Mouse (Mus musculus): Measurements from ENCODE around the gene Myh11. TPM values are rescaled to one million over a fixed set of nuclear protein-coding genes. Genes with fewer than 3 reads are reported as not detected.
A peak's percentile ranks its signal among the peaks of the same experiment; 100 is the strongest.

Gene Myh11
- polyA plus RNA-seq, 1 experiment from 2014 or later: 0.27 TPM

DNA sequence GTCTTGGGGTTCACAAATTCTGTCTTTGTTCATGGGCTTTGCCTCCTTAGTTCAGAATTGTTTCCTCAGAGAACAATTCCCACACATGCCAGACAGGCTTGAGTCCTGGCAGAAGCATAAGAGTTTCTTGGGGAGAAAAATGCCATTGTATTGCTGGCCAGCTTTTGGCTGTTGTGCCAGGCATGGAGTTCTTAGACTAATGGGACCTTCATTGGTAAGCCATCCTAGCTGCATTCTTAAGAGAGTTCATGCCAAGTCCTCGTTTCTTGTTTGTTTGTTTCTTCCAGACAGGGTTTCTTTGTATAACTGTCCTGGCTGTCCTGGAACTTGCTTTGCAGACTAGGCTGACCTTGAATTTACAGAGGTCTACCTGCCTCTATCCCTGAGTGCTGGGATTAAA, 107.3 kb downstream of the Myh11 start:
- Histone ChIP-seq H3K36me3 (peaks cover 80% of the 10 kb centered on the region), H3K4me1 (no peaks in the 10 kb centered on the region), H3K9me3 (no peaks in the 10 kb centered on the region), H3K27ac (no peak overlapping the region), H3K4me2 (replicated peaks) (no peak overlapping the region), H3K9ac (no peak overlapping the region), H3K4me3 (no peak overlapping the region), H3K27me3 (replicated peaks) (no peaks in the 10 kb centered on the region)
- ATAC-seq (ENCODE audit: low FRiP score, low read depth): no peak
- WGBS: 77% methylated on average over 1 of the region's 1 CpGs

DNA sequence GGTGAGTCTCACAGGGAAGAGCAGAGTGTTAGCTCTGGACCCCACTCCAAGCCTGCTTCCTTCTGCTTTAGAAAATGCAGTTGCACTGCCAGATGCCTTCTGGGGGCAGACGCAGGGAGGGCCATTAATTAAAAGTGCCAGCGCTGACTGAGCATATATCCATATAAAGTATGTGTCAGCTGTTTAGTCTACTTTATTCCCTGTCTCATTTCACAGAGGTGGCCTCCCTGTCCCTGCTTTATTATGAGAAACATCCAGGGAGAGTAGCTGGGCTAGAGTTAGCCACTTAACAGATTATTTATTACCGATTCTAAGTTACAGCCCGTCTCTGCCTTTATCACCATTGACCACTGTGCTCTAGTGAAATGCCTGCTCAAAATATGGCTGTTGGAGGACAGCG, 108.8 kb downstream of the Myh11 start:
- WGBS: 79% methylated on average over 5 of the region's 5 CpGs
- Histone ChIP-seq H3K4me3 (no peak overlapping the region), H3K27me3 (replicated peaks) (no peaks in the 10 kb centered on the region), H3K27ac (no peak overlapping the region), H3K9ac (no peak overlapping the region), H3K9me3 (no peaks in the 10 kb centered on the region), H3K36me3 (peaks cover 78% of the 10 kb centered on the region), H3K4me1 (no peaks in the 10 kb centered on the region), H3K4me2 (replicated peaks) (no peak overlapping the region)
- no peak for ATAC-seq (ENCODE audit: low FRiP score, low read depth)

DNA sequence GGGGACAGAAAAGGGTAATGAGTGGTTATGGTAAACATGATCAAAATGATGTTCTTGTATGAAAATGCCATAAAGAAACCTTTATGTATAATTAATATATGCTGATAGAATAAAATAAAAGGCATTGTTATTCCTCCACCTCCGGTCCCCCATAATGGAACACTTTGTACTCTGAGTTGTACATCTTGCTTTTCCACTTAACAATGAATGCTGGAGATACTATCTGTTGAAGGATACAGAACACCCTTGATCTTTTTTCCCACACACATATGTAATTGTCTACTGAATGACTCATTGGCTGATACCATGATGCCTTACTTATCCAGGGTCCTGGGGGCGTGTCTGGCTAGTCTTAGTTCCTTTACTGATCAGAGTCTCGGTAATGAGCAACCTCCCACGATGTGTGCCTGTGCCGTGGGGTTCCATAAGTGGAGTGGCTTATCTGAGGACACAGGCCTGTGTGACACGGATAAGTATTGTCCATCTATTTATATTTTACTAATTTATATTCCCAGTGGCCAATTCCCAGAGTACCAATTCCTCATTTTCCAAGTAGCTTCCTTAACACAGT, 110.9 kb downstream of the Myh11 start:
- Histone ChIP-seq H3K4me3 (no peak overlapping the region), H3K27ac (no peak overlapping the region), H3K4me2 (replicated peaks) (no peak overlapping the region), H3K9ac (no peak overlapping the region), H3K9me3 (no peaks in the 10 kb centered on the region), H3K4me1 (no peaks in the 10 kb centered on the region), H3K36me3 (peaks cover 78% of the 10 kb centered on the region), H3K27me3 (replicated peaks) (no peaks in the 10 kb centered on the region)
- 89% methylated on average over 6 of the region's 6 CpGs for WGBS
- ATAC-seq (ENCODE audit: low FRiP score, low read depth): no peak

DNA sequence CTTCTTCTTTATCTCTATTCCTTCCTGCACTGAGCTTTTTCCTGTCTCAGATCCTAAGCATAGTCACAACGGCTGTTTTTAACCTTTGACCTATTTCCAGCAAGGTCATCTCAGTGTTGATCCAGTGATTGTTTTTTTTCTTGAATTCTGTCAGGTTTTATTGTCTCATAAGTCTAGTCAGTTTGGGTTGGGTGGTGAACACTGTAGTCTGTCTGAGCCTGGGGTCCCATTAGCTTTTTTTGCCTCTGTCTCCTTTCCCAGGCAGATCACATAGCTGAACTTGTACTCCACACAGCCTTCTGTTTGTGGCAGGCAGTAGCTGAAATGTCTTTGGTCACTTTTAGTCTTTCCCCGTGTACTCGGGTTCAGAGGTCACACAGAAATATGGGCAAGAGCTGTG, 113.1 kb downstream of the Myh11 start:
- Histone ChIP-seq H3K27ac (no peak overlapping the region), H3K4me3 (no peak overlapping the region), H3K9ac (no peak overlapping the region), H3K36me3 (peaks cover 78% of the 10 kb centered on the region), H3K9me3 (no peaks in the 10 kb centered on the region), H3K4me2 (replicated peaks) (no peak overlapping the region), H3K27me3 (replicated peaks) (no peaks in the 10 kb centered on the region), H3K4me1 (no peaks in the 10 kb centered on the region)
- no peak for ATAC-seq (ENCODE audit: low FRiP score, low read depth)
- WGBS: 74% methylated on average over 3 of the region's 3 CpGs

DNA sequence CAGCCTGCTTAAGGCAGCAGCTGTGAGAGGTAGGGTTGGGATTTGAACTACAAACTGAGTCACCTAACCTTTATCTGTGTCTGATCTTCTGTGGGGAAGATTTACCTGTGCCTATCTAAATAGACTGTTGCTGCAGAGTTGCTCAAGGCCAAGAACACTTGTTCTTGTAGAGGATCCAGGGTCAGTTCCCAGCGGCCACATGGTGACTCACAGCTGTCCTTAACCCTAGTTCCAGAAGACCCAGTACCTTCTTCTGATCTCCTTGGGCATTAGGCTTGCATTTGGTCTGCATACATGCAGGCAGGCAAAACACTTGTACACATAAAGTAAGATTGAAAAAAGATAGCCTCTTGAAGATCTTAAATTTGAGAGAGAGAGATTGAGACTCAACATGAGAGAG, 121.5 kb downstream of the Myh11 start:
- Histone ChIP-seq H3K36me3 (peaks cover 54% of the 10 kb centered on the region), H3K4me1 (peaks cover 8% of the 10 kb centered on the region; the same call in 1 of the 2 replicates), H3K27me3 (replicated peaks) (no peaks in the 10 kb centered on the region), H3K4me3 (no peak overlapping the region), H3K27ac (no peak overlapping the region), H3K9ac (no peak overlapping the region), H3K4me2 (replicated peaks) (no peak overlapping the region), H3K9me3 (no peaks in the 10 kb centered on the region)
- WGBS: 92% methylated on average over 1 of the region's 1 CpGs
- no peak for ATAC-seq (ENCODE audit: low FRiP score, low read depth)

DNA sequence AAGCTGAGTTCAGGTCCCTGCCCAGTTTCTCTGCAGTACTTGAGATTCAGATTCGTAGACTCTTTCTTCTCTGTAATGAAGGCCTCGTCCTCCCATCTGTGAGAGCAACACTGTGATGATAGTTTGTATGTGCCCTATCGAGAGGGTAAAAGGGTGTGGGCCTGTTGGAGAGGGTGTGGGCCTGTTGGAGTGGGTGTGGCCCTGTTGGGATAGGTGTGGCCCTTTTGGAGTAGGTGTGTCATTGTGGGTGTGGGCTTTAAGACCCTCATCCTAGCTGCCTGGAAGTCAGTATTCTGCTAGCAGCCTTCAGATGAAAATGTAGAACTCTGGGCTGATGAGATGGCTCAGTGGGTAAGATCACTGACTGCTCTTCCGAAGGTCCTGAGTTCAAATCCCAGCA, 124.7 kb downstream of the Myh11 start:
- Histone ChIP-seq H3K9me3 (no peaks in the 10 kb centered on the region), H3K36me3 (peaks cover 29% of the 10 kb centered on the region), H3K4me1 (peaks cover 14% of the 10 kb centered on the region; the same call in 1 of the 2 replicates), H3K27me3 (replicated peaks) (no peaks in the 10 kb centered on the region), H3K27ac (no peak overlapping the region), H3K4me2 (replicated peaks) (no peak overlapping the region), H3K4me3 (no peak overlapping the region), H3K9ac (no peak overlapping the region)
- 93% methylated on average over 4 of the region's 4 CpGs for WGBS
- ATAC-seq (ENCODE audit: low FRiP score, low read depth): no peak

DNA sequence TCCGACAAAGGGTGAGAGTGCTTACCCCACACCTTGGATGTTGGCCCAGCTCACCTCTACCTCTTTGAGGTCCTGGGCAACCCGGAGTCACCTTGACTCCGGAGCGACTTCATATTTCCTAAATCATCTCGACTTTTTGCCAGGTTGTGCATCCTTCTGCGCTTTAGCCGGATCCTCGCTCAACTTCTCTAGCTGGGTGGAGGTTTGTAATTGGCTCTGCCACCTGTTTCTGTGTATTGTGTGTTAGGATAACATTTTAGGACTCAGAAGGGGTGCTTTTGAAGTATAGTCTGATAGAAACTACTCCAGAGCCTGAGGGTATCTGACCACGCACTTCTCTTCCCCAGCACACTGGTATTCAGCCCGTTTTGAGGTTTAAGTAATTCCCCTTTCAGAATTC, 127.4 kb downstream of the Myh11 start:
- Histone ChIP-seq H3K27me3 (replicated peaks) (no peaks in the 10 kb centered on the region), H3K4me3 (peak overlapping the region; percentile 69), H3K4me1 (peaks cover 14% of the 10 kb centered on the region; the same call in 1 of the 2 replicates), H3K27ac (no peak overlapping the region), H3K36me3 (peaks cover 5% of the 10 kb centered on the region; the same call in 1 of the 2 replicates), H3K9me3 (no peaks in the 10 kb centered on the region), H3K9ac (peak overlapping the region; percentile 74), H3K4me2 (replicated peaks) (peak overlapping the region; percentile 79)
- no peak for ATAC-seq (ENCODE audit: low FRiP score, low read depth)
- WGBS: 2% methylated on average over 10 of the region's 10 CpGs

DNA sequence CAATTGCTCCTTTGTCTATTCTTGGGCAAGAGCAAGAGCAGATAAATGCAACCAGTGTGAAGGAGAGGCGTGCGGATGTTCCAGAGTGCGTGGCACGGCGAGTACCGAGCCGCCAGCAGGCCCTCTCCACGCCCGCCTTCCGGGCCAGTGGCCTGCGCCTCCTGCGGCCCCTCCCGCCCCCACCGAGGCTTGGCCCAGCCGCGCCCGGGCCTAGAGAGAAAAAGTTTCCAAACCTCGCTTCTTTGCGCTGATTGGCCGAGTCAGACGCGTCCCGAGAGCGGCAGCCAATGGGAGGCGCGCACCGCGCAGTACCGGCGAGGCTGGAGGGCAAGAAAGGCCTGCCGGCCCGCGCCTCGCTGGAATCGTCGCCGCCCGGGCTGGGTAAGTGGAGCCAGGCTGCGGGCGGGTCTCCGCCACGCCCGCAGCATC, 128.2 kb downstream of the Myh11 start, which contains the start of the genes Nde1 and Marf1:
TSS of gene Nde1 (plus strand) at position 288 of the 429 bp plus-strand sequence.
TSS of gene Marf1 (minus strand) at position 364 of the 429 bp plus-strand sequence.
- Histone ChIP-seq H3K4me1 (peaks cover 20% of the 10 kb centered on the region), H3K27me3 (replicated peaks) (no peaks in the 10 kb centered on the region), H3K27ac (no peak within 1 kb of the TSS), H3K4me3 (peak within 1 kb of the TSS; percentile 69), H3K9ac (peak within 1 kb of the TSS; percentile 74), H3K36me3 (no peaks in the 10 kb centered on the region), H3K9me3 (no peaks in the 10 kb centered on the region), H3K4me2 (replicated peaks) (peak within 1 kb of the TSS; percentile 79)
- under 1% methylated on average over 42 of the region's 43 CpGs for WGBS
- ATAC-seq (ENCODE audit: low FRiP score, low read depth): peak; percentile 80

DNA sequence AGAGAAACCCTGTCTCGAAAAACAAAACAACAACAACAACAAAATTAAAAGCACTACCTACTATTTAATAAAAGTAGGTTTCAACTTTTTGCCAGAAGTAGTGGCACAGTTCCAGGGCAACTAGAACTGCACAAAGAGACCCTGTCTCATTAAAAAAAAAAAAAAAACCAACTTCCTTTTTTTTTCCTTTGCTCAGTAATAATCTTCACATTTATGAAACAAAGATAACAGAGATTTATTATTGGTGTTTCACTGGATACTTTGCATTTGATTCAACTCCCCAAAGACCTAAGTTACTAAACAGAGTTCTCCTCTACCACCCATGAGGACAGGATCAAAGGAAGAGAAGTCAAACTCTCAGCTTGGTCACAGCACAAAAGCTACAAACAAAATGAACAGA, 130.2 kb downstream of the Myh11 start:
- H3K9me3 ChIP-seq: no peaks in the 10 kb centered on the region
- H3K4me2 ChIP-seq (replicated peaks): no peak overlapping the region
- no peak overlapping the region for H3K27ac ChIP-seq
- H3K4me3 ChIP-seq: no peak overlapping the region
- 82% methylated on average over 1 of the region's 1 CpGs for WGBS
- no peak overlapping the region for H3K9ac ChIP-seq
- no peaks in the 10 kb centered on the region for H3K36me3 ChIP-seq
- ATAC-seq (ENCODE audit: low FRiP score, low read depth): no peak
- H3K4me1 ChIP-seq: peaks cover 24% of the 10 kb centered on the region
- no peaks in the 10 kb centered on the region for H3K27me3 ChIP-seq (replicated peaks)

DNA sequence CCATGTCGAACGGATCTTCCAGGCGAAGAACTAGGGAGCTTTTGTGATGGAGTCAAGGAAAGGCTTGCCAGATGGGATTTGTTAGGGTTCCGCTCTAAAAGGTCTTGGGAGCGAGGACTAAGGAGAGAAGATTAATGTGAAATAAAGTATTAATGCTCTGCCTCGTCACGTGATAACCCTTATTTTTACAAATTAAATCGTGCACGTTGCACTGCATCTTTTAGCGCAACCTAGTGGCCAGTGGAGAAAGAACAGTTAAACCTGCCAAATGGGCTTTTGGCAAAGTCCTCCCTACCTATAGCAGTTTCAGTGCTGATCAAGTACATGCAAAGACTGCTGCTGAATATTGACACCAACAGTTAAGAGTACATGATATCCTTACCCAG, 131.4 kb downstream of the Myh11 start:
- Histone ChIP-seq H3K4me2 (replicated peaks) (peak overlapping the region; percentile 64), H3K36me3 (no peaks in the 10 kb centered on the region), H3K4me1 (peaks cover 17% of the 10 kb centered on the region), H3K9me3 (no peaks in the 10 kb centered on the region), H3K27me3 (replicated peaks) (no peaks in the 10 kb centered on the region), H3K9ac (peak overlapping the region; percentile 68), H3K27ac (peak overlapping the region; percentile 92), H3K4me3 (peak overlapping the region; percentile 64)
- ATAC-seq (ENCODE audit: low FRiP score, low read depth): peak; percentile 22
- WGBS: under 1% methylated on average over 10 of the region's 10 CpGs

DNA sequence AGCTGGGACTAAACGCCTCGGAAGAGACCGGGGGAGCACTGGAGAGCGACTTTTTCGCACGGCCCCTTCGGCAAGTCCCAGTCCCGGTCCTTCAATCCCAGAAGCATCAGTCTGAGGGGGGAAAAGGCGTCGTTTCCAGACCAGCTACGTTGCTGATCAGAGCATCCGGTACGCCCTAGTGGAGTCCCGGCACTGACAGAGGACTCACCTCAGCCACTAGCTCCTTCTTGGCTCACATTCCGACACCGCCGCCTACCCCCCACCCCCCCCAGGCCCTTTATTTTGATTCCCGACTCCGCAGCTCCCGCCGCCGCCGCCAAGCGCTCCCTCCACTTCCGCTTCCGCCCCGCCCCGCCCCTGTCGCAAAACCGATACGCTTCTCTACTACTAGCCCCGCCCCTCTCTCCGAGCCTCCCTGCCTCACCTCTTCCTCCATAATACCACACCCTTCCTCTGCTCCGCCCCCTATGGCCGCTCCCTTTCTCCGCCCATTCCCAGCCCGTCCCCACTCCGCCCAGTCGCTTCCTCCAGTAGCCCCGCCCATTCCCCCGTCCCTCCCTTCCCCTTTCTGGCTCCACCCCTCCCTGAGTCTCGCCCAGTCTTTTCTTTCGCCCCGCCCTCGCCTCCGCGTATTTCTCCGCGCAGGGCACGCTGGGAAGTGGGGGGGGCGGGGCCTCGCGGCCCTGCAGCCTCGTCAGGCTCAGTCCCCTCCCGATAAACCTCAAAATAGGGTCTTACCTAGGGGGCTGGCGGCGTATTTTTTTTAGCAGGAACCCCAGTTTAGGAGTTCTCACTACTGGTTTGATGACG, 132.0 kb downstream of the Myh11 start:
- peak overlapping the region; percentile 74 for H3K4me2 ChIP-seq (replicated peaks)
- peak; percentile 93 for ATAC-seq (ENCODE audit: low FRiP score, low read depth)
- H3K9me3 ChIP-seq: no peaks in the 10 kb centered on the region
- H3K4me1 ChIP-seq: peaks cover 12% of the 10 kb centered on the region
- H3K27ac ChIP-seq: peak overlapping the region; percentile 92
- no peaks in the 10 kb centered on the region for H3K36me3 ChIP-seq
- WGBS: under 1% methylated on average over 58 of the region's 58 CpGs
- peak overlapping the region; percentile 64 for H3K4me3 ChIP-seq
- peak overlapping the region; percentile 74 for H3K9ac ChIP-seq
- H3K27me3 ChIP-seq (replicated peaks): no peaks in the 10 kb centered on the region

DNA sequence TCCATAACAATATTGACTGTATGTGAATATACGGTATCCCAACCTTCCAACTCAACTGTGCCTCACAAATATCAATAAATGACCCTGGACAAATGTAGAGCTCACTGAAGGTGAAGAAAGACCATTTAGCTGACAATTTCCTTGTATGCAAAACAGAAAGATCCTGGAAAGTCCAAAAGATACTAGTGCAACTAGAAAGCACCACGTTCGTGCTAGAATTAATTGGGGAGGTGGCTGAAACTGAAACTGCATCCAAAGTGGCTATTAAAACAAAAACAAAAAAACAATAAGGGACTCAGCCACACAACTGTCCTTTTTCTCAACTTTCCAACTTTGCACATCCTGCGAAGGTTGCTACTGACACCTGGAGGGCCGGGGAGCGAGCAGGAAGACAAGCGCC, 132.6 kb downstream of the Myh11 start:
- Histone ChIP-seq H3K9me3 (no peaks in the 10 kb centered on the region), H3K27me3 (replicated peaks) (no peaks in the 10 kb centered on the region), H3K4me3 (peak overlapping the region; percentile 64), H3K36me3 (peaks cover 3% of the 10 kb centered on the region; the same call in 1 of the 2 replicates), H3K4me2 (replicated peaks) (peak overlapping the region; percentile 74), H3K27ac (0 out of 2 replicates have a peak overlapping the region, but pooled peaks have one; percentile 16), H3K9ac (peak overlapping the region; percentile 74), H3K4me1 (peaks cover 10% of the 10 kb centered on the region)
- ATAC-seq (ENCODE audit: low FRiP score, low read depth): no peak
- WGBS: 10% methylated on average over 7 of the region's 7 CpGs
